Mouse (Mus musculus) regulatory T cell (primary cell): Measurements from ENCODE around the gene Myom1.

ENCODE experiments used
- in situ Hi-C: fragments of 300-600 bp; cut with MboI, MseI; formaldehyde crosslinking; loops from one replicate; pipeline ENCODE4 v1.15.1; 2025; ENCODE audit warnings: high pct_unique_total_duplicates

The Myom1 gene

DNA sequence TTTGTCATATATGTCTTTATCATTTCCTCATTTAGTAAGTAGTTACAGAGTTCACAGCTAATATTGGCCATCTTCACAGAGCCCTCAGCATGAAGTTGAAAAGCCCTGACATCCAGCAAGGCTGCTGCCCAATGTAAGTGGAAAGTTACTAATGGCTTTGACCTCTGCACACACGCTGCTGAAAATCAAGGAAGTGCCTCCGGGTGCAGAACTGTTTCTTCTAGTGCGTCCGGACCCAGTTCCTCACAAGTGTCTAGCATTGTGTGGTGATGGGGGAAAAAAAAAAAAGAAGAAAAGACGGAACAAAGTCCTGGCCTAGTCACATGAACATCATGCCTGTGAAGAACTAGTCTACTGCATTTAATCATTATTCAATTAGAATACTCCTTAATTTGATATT, 132.7 kb downstream of the Myom1 start:
- in situ Hi-C loops: no loop called here

DNA sequence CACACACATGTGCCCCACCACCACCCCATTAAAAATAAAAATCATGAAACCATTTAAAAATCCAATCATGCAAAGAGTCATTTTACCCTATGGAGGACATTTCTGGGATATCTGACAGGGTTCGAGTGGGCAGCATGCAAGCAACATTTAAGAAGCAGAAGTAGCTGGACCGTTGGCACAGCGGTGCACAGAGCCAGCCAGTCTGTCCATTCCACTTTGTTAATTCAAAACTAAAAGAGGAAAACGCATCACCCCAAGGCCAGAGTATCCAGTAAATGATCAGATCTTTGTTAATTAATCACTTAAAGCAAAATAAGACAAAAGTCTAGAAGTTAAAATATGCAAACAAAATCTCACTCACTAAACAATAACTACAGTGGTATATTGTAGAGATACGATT, 133.4 kb downstream of the Myom1 start:
- in situ Hi-C loops: no loop called here

- in situ Hi-C loops: no loop called here
These were observed 134.2 kb downstream of the Myom1 start for GRCm38 (mm10) chr17:71136384-71137333.

GRCm38 (mm10) chr17:71137334-71137721, 134.9 kb downstream of the Myom1 start:
- in situ Hi-C loops: no loop called here

DNA sequence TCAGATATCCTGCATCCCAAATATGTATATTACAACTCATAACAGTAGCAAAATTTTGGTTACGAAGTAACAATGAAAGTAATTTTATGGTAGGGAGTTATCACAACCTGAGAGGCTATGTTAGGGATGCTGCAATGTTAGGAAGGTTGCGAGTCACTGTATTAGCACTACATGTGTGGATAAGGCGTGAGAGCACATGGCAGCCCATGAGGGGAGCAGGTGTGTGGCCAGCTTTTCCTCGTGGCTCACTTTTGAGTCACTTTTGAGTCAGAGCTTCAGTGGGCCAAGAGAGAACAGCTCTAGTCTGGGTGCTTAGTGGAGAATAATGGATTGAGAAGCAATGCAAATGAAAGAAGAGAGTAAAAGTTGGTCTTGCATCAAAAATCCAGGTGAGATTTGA, 139.6 kb downstream of the Myom1 start:
- in situ Hi-C loops: no loop called here

- in situ Hi-C loops: no loop called here
These were observed 140.7 kb downstream of the Myom1 start for GRCm38 (mm10) chr17:71143155-71143554.

GRCm38 (mm10) chr17:71144322-71145116, 142.1 kb downstream of the Myom1 start:
- in situ Hi-C loops: no loop called here

- in situ Hi-C loops: no loop called here
These were observed 143.0 kb downstream of the Myom1 start for GRCm38 (mm10) chr17:71145248-71145961.

DNA sequence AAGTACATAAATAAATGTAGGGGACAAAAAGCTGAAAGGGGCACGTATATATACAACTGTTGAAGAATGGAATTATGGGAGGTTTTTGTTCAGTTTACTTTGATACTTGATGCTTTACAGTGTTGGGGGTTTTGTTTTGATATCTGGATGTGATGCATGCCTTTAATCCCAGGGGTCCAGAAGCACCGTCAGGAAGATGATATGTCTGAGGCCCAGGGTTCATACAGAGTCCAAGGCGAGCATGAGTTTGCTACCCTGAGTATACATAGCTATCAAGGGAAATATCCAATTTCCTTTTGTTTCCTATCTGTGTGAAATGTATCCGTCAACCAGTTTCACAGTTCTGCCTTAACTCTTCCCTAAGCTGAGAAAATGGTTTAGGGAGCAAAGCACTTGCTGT, 150.9 kb downstream of the Myom1 start:
- in situ Hi-C loops: no loop called here

GRCm38 (mm10) chr17:71155271-71155670, 152.8 kb downstream of the Myom1 start:
- in situ Hi-C loops: no loop called here

DNA sequence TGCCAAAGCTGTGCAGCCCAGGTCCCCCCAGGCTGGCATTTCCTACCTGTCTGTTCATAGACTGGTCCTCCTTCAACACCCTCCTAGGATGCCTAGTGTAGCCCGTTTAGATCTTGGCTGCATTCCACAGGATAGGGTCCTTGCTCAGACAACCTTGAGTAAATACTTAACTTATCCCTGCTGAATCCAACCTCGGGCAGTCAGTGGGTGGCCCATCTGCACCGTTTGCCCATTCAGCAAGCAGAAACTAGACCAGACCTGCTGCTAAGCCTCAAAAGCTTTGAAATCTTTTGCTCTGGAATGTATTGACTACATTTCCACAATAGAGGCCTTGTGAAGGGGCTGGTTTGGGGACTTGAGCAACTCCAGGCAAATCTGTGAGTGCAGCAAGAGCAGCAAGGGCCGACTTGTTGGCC, 156.7 kb downstream of the Myom1 start:
- in situ Hi-C loops: no loop called here

DNA sequence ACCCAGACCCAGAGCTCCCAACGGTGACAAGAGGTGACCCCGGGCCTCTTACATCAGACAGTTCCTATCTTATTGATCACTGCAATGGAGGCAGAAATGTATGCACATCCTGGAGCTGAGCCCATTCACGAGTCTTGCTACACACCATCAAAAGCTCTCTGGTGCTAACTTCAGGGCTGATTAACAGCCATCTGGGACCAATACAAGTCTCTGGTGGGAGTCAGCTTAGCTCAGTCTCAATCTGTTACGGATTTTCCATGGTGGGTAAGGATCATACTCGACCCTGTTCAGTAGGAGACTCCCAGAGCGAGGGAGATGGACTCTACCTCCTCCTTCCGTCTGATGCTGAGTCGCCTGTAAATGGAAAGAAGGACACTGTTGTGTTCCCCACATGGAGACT, 157.3 kb downstream of the Myom1 start:
- in situ Hi-C loops: no loop called here

GRCm38 (mm10) chr17:71160244-71160995, 158.0 kb downstream of the Myom1 start:
- in situ Hi-C loops: no loop called here

DNA sequence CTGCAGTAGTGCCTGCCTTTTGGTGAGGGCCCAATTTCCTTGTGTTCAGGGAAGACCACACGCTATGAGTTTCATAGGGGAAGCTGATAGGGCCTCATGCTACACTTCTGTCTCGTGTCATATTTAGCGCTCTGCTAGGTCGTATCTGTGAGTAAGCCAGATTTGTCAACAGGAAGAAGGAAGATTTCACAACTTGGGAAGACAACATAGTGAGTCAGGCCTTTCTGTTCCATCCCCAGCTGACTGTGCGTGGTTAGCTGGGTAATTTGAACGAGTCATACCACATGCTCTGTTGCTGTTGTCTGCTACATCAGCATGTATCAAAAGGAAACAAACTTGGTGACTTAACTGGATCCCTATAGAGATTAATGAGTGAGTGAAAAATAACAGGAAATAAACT, 162.6 kb downstream of the Myom1 start:
- in situ Hi-C loops: no loop called here

GRCm38 (mm10) chr17:71168205-71168815, 165.9 kb downstream of the Myom1 start:
- in situ Hi-C loops: no loop called here

DNA sequence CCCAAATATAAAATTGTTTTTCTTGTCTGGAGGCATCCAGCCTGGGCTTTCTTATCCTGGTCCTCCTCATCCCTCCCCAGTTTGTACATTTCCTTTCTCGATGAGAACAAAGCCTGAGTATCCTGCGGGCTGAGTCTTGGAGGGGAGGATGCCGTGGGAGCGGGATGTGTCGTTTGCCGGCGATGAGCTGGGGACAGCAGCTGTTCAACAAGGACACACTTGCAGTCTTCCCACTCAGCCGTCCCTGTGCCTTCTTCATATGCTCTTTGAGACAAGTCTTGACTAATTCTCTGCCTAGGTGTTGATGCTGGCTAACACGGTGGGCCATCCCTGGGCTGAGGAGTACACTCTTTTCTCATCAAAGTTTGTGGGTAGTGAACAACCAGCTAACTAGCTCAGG, 166.4 kb downstream of the Myom1 start:
- in situ Hi-C loops: no loop called here

- in situ Hi-C loops: no loop called here
These were observed 167.2 kb downstream of the Myom1 start for GRCm38 (mm10) chr17:71169639-71170038.

DNA sequence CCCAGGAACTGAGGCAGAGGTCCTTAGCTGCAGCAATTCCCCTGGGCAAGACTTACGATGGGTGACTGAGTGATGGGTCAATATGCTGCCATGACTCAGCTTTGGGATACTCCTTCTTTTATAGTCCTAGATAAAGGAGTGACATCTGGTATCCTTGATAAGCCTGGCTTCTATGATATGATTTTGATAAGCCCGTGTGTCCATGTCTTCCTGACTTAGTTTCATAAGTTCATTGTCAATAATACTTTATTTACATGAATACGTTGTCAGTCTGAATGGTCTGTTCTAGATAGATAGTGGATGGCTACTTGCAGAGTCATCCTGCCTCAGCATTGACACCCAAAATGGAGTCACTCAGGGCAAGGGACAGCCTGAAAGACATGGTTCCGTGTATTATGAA, 168.7 kb downstream of the Myom1 start:
- in situ Hi-C loops: no loop called here
